Mouse (Mus musculus) CH12.LX (cell line): ENCODE results near the gene Mrpl50. TPM values are rescaled to one million over a fixed set of nuclear protein-coding genes. Genes with fewer than 3 reads are reported as not detected.
A peak's percentile ranks its signal among the peaks of the same experiment; 100 is the strongest.

Source experiments
- DNase-seq: peaks from one replicate; pipeline ENCODE4 v3.0.0-alpha.2; 2013; ENCODE audit errors: extremely low read depth
- H3K27ac ChIP-seq: 2 replicates; pipeline ENCODE4 v1.5.1; 2012; ENCODE audit warnings: low read depth, mild to moderate bottlenecking, control low read depth, moderate library complexity; ENCODE audit not compliant: insufficient read depth
- H3K27me3 ChIP-seq: replicated peaks from 2 replicates; pipeline ENCODE3; 2012; ENCODE audit warnings: inconsistent platforms
- H3K36me3 ChIP-seq, 2 experiments: replicated peaks in 1 of 2; 2 replicates each; pipeline versions ENCODE3 to v1.6.1; 2012; ENCODE audit warnings: inconsistent platforms in 1 of 2, low read length in 1 of 2, mild to moderate bottlenecking in 1 of 2, mixed read lengths in 1 of 2, moderate library complexity in 1 of 2; ENCODE audit not compliant: control insufficient read depth in 1 of 2, insufficient read depth in 1 of 2
- H3K4me1 ChIP-seq, 2 experiments: 2 replicates each; pipeline ENCODE4 v1.6.1; 2012; ENCODE audit warnings: inconsistent platforms in 1 of 2, moderate library complexity in 1 of 2; ENCODE audit not compliant: insufficient read depth in 2 of 2, control insufficient read depth in 1 of 2
- H3K4me2 ChIP-seq: 2 replicates; pipeline ENCODE4 v1.6.1; 2012; ENCODE audit warnings: low read depth, mild to moderate bottlenecking, control low read depth; ENCODE audit not compliant: poor library complexity, insufficient read depth, severe bottlenecking
- H3K4me3 ChIP-seq, 3 experiments: fragments of 150-350 bp in 1 of 3; sonication (generic) in 1 of 3; replicated peaks in 1 of 3; 2 replicates each; pipeline versions ENCODE3 to v1.5.1; 2011 to 2012; ENCODE audit warnings: low read depth in 2 of 3, low read length in 2 of 3, mild to moderate bottlenecking in 2 of 3, moderate library complexity in 2 of 3, control low read depth in 1 of 3, improper control_type of control experiment in 1 of 3, inconsistent platforms in 1 of 3, mixed read lengths in 1 of 3; ENCODE audit not compliant: poor library complexity in 1 of 3
- H3K79me2 ChIP-seq: replicated peaks from 2 replicates; pipeline ENCODE4 v1.6.1; 2012; ENCODE audit warnings: mild to moderate bottlenecking, moderate library complexity; ENCODE audit not compliant: control insufficient read depth, poor library complexity, insufficient read depth, severe bottlenecking; ENCODE audit errors: extremely low read depth
- H3K9ac ChIP-seq: 2 replicates; pipeline ENCODE4 v1.6.1; 2012; ENCODE audit warnings: low read depth, mild to moderate bottlenecking, control low read depth, moderate library complexity; ENCODE audit not compliant: insufficient read depth
- H3K9me3 ChIP-seq: replicated peaks from 2 replicates; pipeline ENCODE3; 2012; ENCODE audit warnings: low read length, inconsistent platforms, mixed read lengths
- BHLHE40 ChIP-seq: IDR thresholded peaks from 2 replicates; pipeline ENCODE4 v1.6.1; 2011; ENCODE audit warnings: mild to moderate bottlenecking, low read depth, low read length, improper control_type of control experiment
- CHD2 ChIP-seq: IDR thresholded peaks from 2 replicates; pipeline ENCODE4 v1.6.1; 2011; ENCODE audit warnings: low read length, improper control_type of control experiment
- E2F4 ChIP-seq: IDR thresholded peaks from 2 replicates; pipeline ENCODE4 v1.6.1; 2011; ENCODE audit warnings: low read depth, low read length, improper control_type of control experiment; ENCODE audit not compliant: insufficient replicate concordance
- ELF1 ChIP-seq: IDR thresholded peaks from 2 replicates; pipeline ENCODE4 v1.6.1; 2014; ENCODE audit warnings: low read depth, mild to moderate bottlenecking, inconsistent platforms, low read length, improper control_type of control experiment
- GABPA ChIP-seq: IDR thresholded peaks from 2 replicates; pipeline ENCODE4 v1.6.1; 2012; ENCODE audit warnings: low read depth, low read length, improper control_type of control experiment, inconsistent platforms; ENCODE audit not compliant: insufficient replicate concordance
- HCFC1 ChIP-seq: IDR thresholded peaks from 2 replicates; pipeline ENCODE4 v1.6.1; 2012; ENCODE audit warnings: low read depth, mild to moderate bottlenecking, inconsistent platforms, low read length, improper control_type of control experiment
- IRF4 ChIP-seq: IDR thresholded peaks from 2 replicates; pipeline ENCODE4 v1.6.1; 2014; ENCODE audit warnings: low read depth, mild to moderate bottlenecking, inconsistent platforms, low read length, improper control_type of control experiment
- KAT2A ChIP-seq: IDR thresholded peaks from 2 replicates; pipeline ENCODE4 v1.6.1; 2012; ENCODE audit warnings: low read length, improper control_type of control experiment, inconsistent platforms; ENCODE audit not compliant: insufficient replicate concordance
- MAX ChIP-seq: IDR thresholded peaks from 2 replicates; pipeline ENCODE4 v1.6.1; 2011; ENCODE audit warnings: low read length, improper control_type of control experiment
- MAZ ChIP-seq: IDR thresholded peaks from 2 replicates; pipeline ENCODE4 v1.6.1; 2012; ENCODE audit warnings: low read depth, mild to moderate bottlenecking, inconsistent platforms, low read length, improper control_type of control experiment, moderate library complexity
- MXI1 ChIP-seq: IDR thresholded peaks from 2 replicates; pipeline ENCODE4 v1.6.1; 2011; ENCODE audit warnings: mild to moderate bottlenecking, low read depth, low read length, improper control_type of control experiment
- MYC ChIP-seq: IDR thresholded peaks from 2 replicates; pipeline ENCODE4 v1.6.1; 2011; ENCODE audit warnings: low read depth, mild to moderate bottlenecking, improper control_type of control experiment, low read length
- NELFE ChIP-seq: IDR thresholded peaks from 2 replicates; pipeline ENCODE4 v1.6.1; 2011; ENCODE audit warnings: low read depth, low read length, improper control_type of control experiment
- NRF1 ChIP-seq: IDR thresholded peaks from 2 replicates; pipeline ENCODE4 v1.6.1; 2014; ENCODE audit warnings: low read depth, mild to moderate bottlenecking, inconsistent platforms, low read length, improper control_type of control experiment, moderate library complexity
- POLR2A ChIP-seq: IDR thresholded peaks from 2 replicates; pipeline ENCODE4 v1.6.1; 2011; ENCODE audit warnings: low read depth, mild to moderate bottlenecking, improper control_type of control experiment, low read length
- POLR2AphosphoS2 ChIP-seq: IDR thresholded peaks from 2 replicates; pipeline ENCODE4 v1.6.1; 2011; ENCODE audit warnings: low read depth, low read length, improper control_type of control experiment
- RCOR1 ChIP-seq: conservative IDR thresholded peaks from 2 replicates; pipeline ENCODE4 v1.6.1; 2012; ENCODE audit warnings: low read depth, mild to moderate bottlenecking, inconsistent platforms, low read length, improper control_type of control experiment
- SIN3A ChIP-seq: IDR thresholded peaks from 2 replicates; pipeline ENCODE4 v1.6.1; 2012; ENCODE audit warnings: low read length, improper control_type of control experiment, inconsistent platforms
- SMC3 ChIP-seq: IDR thresholded peaks from 2 replicates; pipeline ENCODE4 v1.6.1; 2011; ENCODE audit warnings: low read depth, low read length, improper control_type of control experiment
- TBP ChIP-seq: conservative IDR thresholded peaks from 2 replicates; pipeline ENCODE4 v1.6.1; 2011; ENCODE audit warnings: low read depth, low read length, improper control_type of control experiment
- TCF12 ChIP-seq: IDR thresholded peaks from 2 replicates; pipeline ENCODE4 v1.6.1; 2014; ENCODE audit warnings: low read depth, mild to moderate bottlenecking, inconsistent platforms, low read length, improper control_type of control experiment
- USF2 ChIP-seq: conservative IDR thresholded peaks from 2 replicates; pipeline ENCODE4 v1.6.1; 2011; ENCODE audit warnings: low read depth, low read length, improper control_type of control experiment
- ZMIZ1 ChIP-seq: IDR thresholded peaks from 2 replicates; pipeline ENCODE4 v1.6.1; 2012; ENCODE audit warnings: low read depth, mild to moderate bottlenecking, inconsistent platforms, low read length, improper control_type of control experiment
- ZNF384 ChIP-seq: IDR thresholded peaks from 2 replicates; pipeline ENCODE4 v1.6.1; 2012; ENCODE audit warnings: low read depth, low read length, improper control_type of control experiment, inconsistent platforms
- dilution Hi-C: fragments of 300-500 bp; cut with MboI; formaldehyde crosslinking; loops from 2 replicates; pipeline ENCODE4 v1.14.3; 2020; ENCODE audit warnings: low sequenced_read_pairs; ENCODE audit not compliant: extremely low pct_unique_long_range_greater_than_20kb, extremely low pct_ligation_motif_present
- in situ Hi-C: fragments of 300-500 bp; cut with MboI; formaldehyde crosslinking; loops from 3 replicates; pipeline ENCODE4 v1.14.3; 2019; ENCODE audit warnings: low sequenced_read_pairs, low pct_ligation_motif_present, low pct_unique_long_range_greater_than_20kb, mixed read lengths
- polyA plus RNA-seq: library from polyadenylated mRNA; unstranded; fragments of >175 nt; gene quantifications from 2 replicates; pipeline ENCODE4 v1.2.1, GENCODE M21; 2012; ENCODE audit warnings: low read depth; ENCODE audit not compliant: insufficient read length
- total RNA-seq, 2 experiments: library from RNA; depleted of rRNA; stranded (reverse); fragments of 300-350 nt in 1 of 2; fragments of >200 nt in 1 of 2; gene quantifications; 2 replicates each; pipeline ENCODE4 v1.2.3; 2012 to 2014

Mrpl50 gene
- total RNA-seq (2012; rRNA removed) (23.4 and 29.9 TPM in 2 replicates), total RNA-seq (2014; rRNA removed) (42.9 and 46.2 TPM in 2 replicates), polyA plus RNA-seq (63.3 and 63.8 TPM in 2 replicates)

GRCm38 (mm10) chr4:49520572-49521340 lies at the start of gene Mrpl50, which contains the start of gene Zfp189:
TSS of gene Mrpl50 (minus strand) at chr4:49521093.
TSS of gene Zfp189 (plus strand) at chr4:49521176.
- Histone ChIP-seq H3K4me3 (peak within 1 kb of the TSS; percentile 88 to 93 (median 92)), H3K36me3 (peaks cover 8 to 43% of the 10 kb centered on the region in 2 experiments), H3K4me1 (peaks cover 3 to 29% of the 10 kb centered on the region in 2 experiments; a peak in 3 of 4 replicates), H3K27ac (no peak within 1 kb of the TSS), H3K9ac (peak within 1 kb of the TSS; percentile 92), H3K79me2 (peaks cover 38% of the 10 kb centered on the region), H3K9me3 (no peaks in the 10 kb centered on the region), H3K4me2 (peak within 1 kb of the TSS; percentile 90), H3K27me3 (no peaks in the 10 kb centered on the region)
- DNase-seq, result peak; percentile 97
- in situ Hi-C loops, result no loop called here
- no peak for TF ChIP-seq ZNF384
- peak; percentile 91 for TF ChIP-seq SIN3A
- no peak for TF ChIP-seq BHLHE40
- TF ChIP-seq NELFE, result peak; percentile 94
- TF ChIP-seq ZMIZ1, result peak; percentile 79
- peak; percentile 96; the same call in 1 of the 2 replicates for TF ChIP-seq GABPA
- TF ChIP-seq NRF1, result peak; percentile 66
- TF ChIP-seq MXI1, result peak; percentile 81
- TF ChIP-seq HCFC1, result peak; percentile 100
- peak; percentile 92 for TF ChIP-seq CHD2
- peak; percentile 93 for TF ChIP-seq TCF12
- peak; percentile 87 for TF ChIP-seq TBP
- TF ChIP-seq POLR2AphosphoS2, result peak; percentile 74; the same call in 1 of the 2 replicates
- TF ChIP-seq SMC3, result no peak
- TF ChIP-seq MAX, result peak; percentile 76
- peak; percentile 67; the same call in 1 of the 2 replicates for TF ChIP-seq E2F4
- TF ChIP-seq MAZ, result 0 out of 2 replicates have a peak, but pooled peaks have one; percentile 33
- TF ChIP-seq USF2, result no peak
- no peak for TF ChIP-seq RCOR1
- TF ChIP-seq KAT2A, result peak; percentile 100
- TF ChIP-seq MYC, result peak; percentile 83
- peak; percentile 99 for TF ChIP-seq ELF1
- TF ChIP-seq POLR2A, result peak; percentile 93
- TF ChIP-seq IRF4, result peak; percentile 36; the same call in 1 of the 2 replicates
- dilution Hi-C loops, result no loop called here
